Mouse (Mus musculus) monocyte, adult 59 days (primary cell): Measurements from ENCODE around the gene Rdh11. TPM values are rescaled to one million over a fixed set of nuclear protein-coding genes. Genes with fewer than 3 reads are reported as not detected.

ENCODE experiments used
- total RNA-seq, 2 experiments: library from RNA; stranded (reverse); gene quantifications; one replicate each; pipeline ENCODE4 v1.2.4; 2023

Rdh11 gene
- 10 to 100 TPM; 10.8 to 11.4 TPM for total RNA-seq

GRCm38 (mm10) chr12:79192193-79192592 is at the start of gene Rdh11:
TSS of gene Rdh11 (minus strand) at chr12:79192293.

GRCm38 (mm10) chr12:79208703-79209464 is 16.8 kb upstream of the Rdh11 start, which contains the start of gene Rdh12:
TSS of gene Rdh12 (plus strand) at chr12:79208914.

GRCm38 (mm10) chr12:79172019-79172941 is 19.8 kb downstream of the Rdh11 start, which contains the start of gene Vti1b:
TSS of gene Vti1b (minus strand) at chr12:79172667.

GRCm38 (mm10) chr12:79130299-79131177 is 61.6 kb downstream of the Rdh11 start, which contains the start of gene Arg2:
TSS of gene Arg2 (plus strand) at chr12:79130777.

Other genes with a start within 250 kb of the Rdh11 start
- 10 to 100 TPM; 37.1 to 40.2 TPM for gene Tmem229b, start 184.7 kb downstream of the Rdh11 start, total RNA-seq
- gene Plekhh1, start 163.1 kb downstream of the Rdh11 start, total RNA-seq: 1 to 10 TPM in 1 of 2 experiments, under 1 TPM in 1; 0.76 to 1.1 TPM
- 1 to 10 TPM; 6.0 to 7.2 TPM for gene Pigh, start 102.6 kb downstream of the Rdh11 start, total RNA-seq
- gene Arg2, start 61.5 kb downstream of the Rdh11 start, total RNA-seq: 1 to 10 TPM; 1.4 to 2.0 TPM
- 10 to 100 TPM; 64.8 to 76.9 TPM for gene Vti1b, start 19.6 kb downstream of the Rdh11 start, total RNA-seq
- gene Rdh12, start 16.6 kb upstream of the Rdh11 start, total RNA-seq: under 1 TPM; 0.76 to 0.97 TPM
- 10 to 100 TPM; 61.3 to 62.7 TPM for gene Zfyve26, start 104.0 kb upstream of the Rdh11 start, total RNA-seq
- under 1 TPM; 0.30 to 0.63 TPM for gene Rad51b, start 105.0 kb upstream of the Rdh11 start, total RNA-seq